Mouse (Mus musculus): ENCODE results near the gene Gpr149.

DNA sequence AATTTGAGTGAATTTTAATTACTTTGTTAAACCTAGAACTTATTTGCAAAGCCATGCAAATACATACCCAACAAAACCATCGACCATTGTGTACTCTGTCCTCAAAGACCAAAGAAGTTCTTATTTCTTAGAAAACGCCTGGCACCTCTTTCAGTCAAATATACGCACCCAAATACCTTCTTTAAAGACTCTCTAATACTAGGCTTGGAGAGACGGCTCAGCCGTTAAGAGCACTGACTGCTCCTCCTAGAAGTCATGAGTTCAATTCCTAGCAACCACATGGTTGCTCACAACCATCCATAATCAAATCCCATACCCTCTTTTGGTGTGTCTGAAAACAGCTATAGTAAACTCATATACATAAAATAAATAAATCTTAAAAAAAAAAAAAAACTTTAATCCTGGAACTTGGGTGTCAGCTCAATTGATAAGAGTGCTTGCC, 97.7 kb downstream of the Gpr149 start:
- no peak for TF ChIP-seq CTCF (IDR thresholded peaks at IDR 0.05; ENCODE audit: low read depth)
- no peak for TF ChIP-seq EP300 (IDR thresholded peaks at IDR 0.05; ENCODE audit: low read depth)
